In genomic region chr11:88955217-88955969, GRCm38 (mm10) we compare ENCODE assay signal across 8 mouse cellular contexts. TPM values are rescaled to one million over a fixed set of nuclear protein-coding genes. Genes with fewer than 3 reads are reported as not detected.
DNase-seq lines count a peak whose midpoint lies in the region; ATAC-seq and TF ChIP-seq lines count a peak whose summit lies in the region.

TSS of gene Scpep1 (minus strand) at chr11:88955465.

- 5% methylated on average over 34 of the region's 34 CpGs for WGBS in forebrain, embryonic 12.5 days
- WGBS in heart, postnatal 0 days, result 4% methylated on average over 34 of the region's 34 CpGs
- 3% methylated on average over 34 of the region's 34 CpGs for WGBS in liver, embryonic 16.5 days (ENCODE audit: insufficient replicate concordance)
- 5% methylated on average over 34 of the region's 34 CpGs for WGBS in neural tube, embryonic 13.5 days

- H3K4me3 ChIP-seq in E14TG2a.4 (replicated peaks; ENCODE audit: low read length), result peak within 1 kb of the TSS; percentile 84
- H3K4me3 ChIP-seq in forebrain, embryonic 12.5 days (replicated peaks), result peak within 1 kb of the TSS; percentile 53
- peak within 1 kb of the TSS; percentile 60 for H3K4me3 ChIP-seq in heart, postnatal 0 days (ENCODE audit: low read depth, low read length)
- peak within 1 kb of the TSS; percentile 62 for H3K4me3 ChIP-seq in liver, embryonic 16.5 days (ENCODE audit: low read depth, low read length)
- peak within 1 kb of the TSS; percentile 49 for H3K4me3 ChIP-seq in neural tube, embryonic 13.5 days
- peak within 1 kb of the TSS; percentile 90 for H3K4me3 ChIP-seq in testis, adult 2 months (ENCODE audit: control insufficient read depth, low read depth, low read length)

- H3K9ac ChIP-seq in forebrain, embryonic 12.5 days, result peak within 1 kb of the TSS; percentile 61
- H3K9ac ChIP-seq in heart, postnatal 0 days (replicated peaks; ENCODE audit: low read depth, low read length), result peak within 1 kb of the TSS; percentile 50
- H3K9ac ChIP-seq in liver, embryonic 16.5 days (ENCODE audit: low read depth, low read length), result peak within 1 kb of the TSS; percentile 52
- H3K9ac ChIP-seq in neural tube, embryonic 13.5 days, result peak within 1 kb of the TSS; percentile 66

- peak within 1 kb of the TSS; percentile 55 for H3K4me2 ChIP-seq in forebrain, embryonic 12.5 days
- peak within 1 kb of the TSS; percentile 75 for H3K4me2 ChIP-seq in heart, postnatal 0 days (ENCODE audit: low read depth, low read length)
- peak within 1 kb of the TSS; percentile 72 for H3K4me2 ChIP-seq in liver, embryonic 16.5 days (ENCODE audit: low read depth, low read length)
- peak within 1 kb of the TSS; percentile 63 for H3K4me2 ChIP-seq in neural tube, embryonic 13.5 days

- H3K36me3 ChIP-seq in E14TG2a.4 (ENCODE audit: insufficient read depth, low read length), result peaks cover 22% of the 10 kb centered on the region
- peaks cover 14% of the 10 kb centered on the region; the same call in 1 of the 2 replicates for H3K36me3 ChIP-seq in forebrain, embryonic 12.5 days (replicated peaks)
- H3K36me3 ChIP-seq in heart, postnatal 0 days (replicated peaks; ENCODE audit: control insufficient read depth, insufficient read depth, low read length), result 0 out of 2 replicates have a peak, but pooled peaks cover 7% of the 10 kb centered on the region
- no peaks in the 10 kb centered on the region for H3K36me3 ChIP-seq in liver, embryonic 16.5 days (ENCODE audit: control insufficient read depth, insufficient read depth)
- H3K36me3 ChIP-seq in neural tube, embryonic 13.5 days, result no peaks in the 10 kb centered on the region
- H3K36me3 ChIP-seq in testis, adult 2 months (ENCODE audit: control insufficient read depth, insufficient read depth, low read length), result no peaks in the 10 kb centered on the region; the same call in 1 of the 2 replicates

- peak; percentile 17; the same call in 1 of the 2 replicates for TF ChIP-seq CTCF in E14TG2a.4 (conservative IDR thresholded peaks at IDR 0.05; ENCODE audit: low read length)
- TF ChIP-seq CTCF in heart, postnatal 0 days (IDR thresholded peaks at IDR 0.05; ENCODE audit: low read depth), result peak; percentile 85
- TF ChIP-seq CTCF in testis, adult 2 months (IDR thresholded peaks at IDR 0.05; ENCODE audit: control insufficient read depth, insufficient read depth, insufficient replicate concordance, low read depth, low read length), result peak; percentile 53; the same call in 1 of the 2 replicates

- H3K27ac ChIP-seq in forebrain, embryonic 12.5 days, result peak within 1 kb of the TSS; percentile 42; the same call in 1 of the 2 replicates
- peak within 1 kb of the TSS; percentile 31 for H3K27ac ChIP-seq in heart, postnatal 0 days (ENCODE audit: low read depth)
- peak within 1 kb of the TSS; percentile 52; the same call in 1 of the 2 replicates for H3K27ac ChIP-seq in liver, embryonic 16.5 days (ENCODE audit: low read length)
- H3K27ac ChIP-seq in neural tube, embryonic 13.5 days (replicated peaks), result 0 out of 2 replicates have a peak within 1 kb of the TSS, but pooled peaks have one; percentile 2
- H3K27ac ChIP-seq in testis, adult 2 months (ENCODE audit: control insufficient read depth, insufficient read depth, low read depth, low read length), result peak within 1 kb of the TSS; percentile 69

- peak; percentile 34; the same call in 1 of the 2 replicates for TF ChIP-seq EP300 in heart, postnatal 0 days (IDR thresholded peaks at IDR 0.05; ENCODE audit: low read depth)

- H3K4me1 ChIP-seq in E14TG2a.4 (replicated peaks; ENCODE audit: low read depth, low read length), result peaks cover 32% of the 10 kb centered on the region
- H3K4me1 ChIP-seq in forebrain, embryonic 12.5 days, result peaks cover 11% of the 10 kb centered on the region
- 0 out of 2 replicates have a peak, but pooled peaks cover 11% of the 10 kb centered on the region for H3K4me1 ChIP-seq in heart, postnatal 0 days (ENCODE audit: control insufficient read depth, insufficient read depth)
- peaks cover 22% of the 10 kb centered on the region for H3K4me1 ChIP-seq in liver, embryonic 16.5 days (ENCODE audit: control insufficient read depth, low read depth, low read length)
- peaks cover 9% of the 10 kb centered on the region for H3K4me1 ChIP-seq in neural tube, embryonic 13.5 days (replicated peaks)
- no peaks in the 10 kb centered on the region; the same call in 1 of the 2 replicates for H3K4me1 ChIP-seq in testis, adult 2 months (ENCODE audit: control insufficient read depth, insufficient read depth, low read length)

- ATAC-seq in forebrain, embryonic 12.5 days (ENCODE audit: low FRiP score), result peak; percentile 96
- ATAC-seq in heart, postnatal 0 days (ENCODE audit: insufficient read depth, low read depth), result peak; percentile 99
- peak; percentile 96 for ATAC-seq in liver, embryonic 16.5 days (ENCODE audit: low read depth)
- peak; percentile 96 for ATAC-seq in neural tube, embryonic 13.5 days (ENCODE audit: low read depth)

- TF ChIP-seq POLR2A in testis, adult 2 months (IDR thresholded peaks at IDR 0.05; ENCODE audit: control insufficient read depth, low read depth, low read length), result peak; percentile 85

- no peaks in the 10 kb centered on the region for H3K9me3 ChIP-seq in E14TG2a.4 (ENCODE audit: low read length)
- H3K9me3 ChIP-seq in forebrain, embryonic 12.5 days, result no peaks in the 10 kb centered on the region
- H3K9me3 ChIP-seq in heart, postnatal 0 days (replicated peaks; ENCODE audit: control insufficient read depth, low read length), result no peaks in the 10 kb centered on the region
- no peaks in the 10 kb centered on the region for H3K9me3 ChIP-seq in liver, embryonic 16.5 days (replicated peaks; ENCODE audit: control insufficient read depth, low read length)
- no peaks in the 10 kb centered on the region for H3K9me3 ChIP-seq in neural tube, embryonic 13.5 days

- no peaks in the 10 kb centered on the region for H3K27me3 ChIP-seq in E14TG2a.4 (ENCODE audit: insufficient read depth, low read length)
- H3K27me3 ChIP-seq in forebrain, embryonic 12.5 days, result no peaks in the 10 kb centered on the region
- no peaks in the 10 kb centered on the region for H3K27me3 ChIP-seq in heart, postnatal 0 days (ENCODE audit: control insufficient read depth, insufficient read depth, low read length)
- H3K27me3 ChIP-seq in liver, embryonic 16.5 days (ENCODE audit: control insufficient read depth, insufficient read depth, low read depth, low read length), result no peaks in the 10 kb centered on the region
- no peaks in the 10 kb centered on the region for H3K27me3 ChIP-seq in neural tube, embryonic 13.5 days
- no peaks in the 10 kb centered on the region for H3K27me3 ChIP-seq in testis, adult 2 months (ENCODE audit: control insufficient read depth, insufficient read depth, low read length)

- peak; percentile 95 for DNase-seq in c-Kit-positive CD71-positive TER-119-positive erythroid progenitor cells, embryonic 14.5 days (ENCODE audit: low spot score)
- peak; percentile 95 for DNase-seq in heart, postnatal 0 days (ENCODE audit: low spot score)
- DNase-seq in kidney, postnatal 4 days, result peak; percentile 99

RNA-seq across cellular contexts. Expression of gene Scpep1, which starts in this region (rescaled TPM):
- 47.3 and 49.7 TPM in 2 replicates for polyA plus RNA-seq in forebrain, embryonic 12.5 days (2016; fragmentation: Nextera tagmentation; extraction: Ambion mirVana)
- 36.0 and 44.6 TPM in 2 replicates for total RNA-seq in heart, postnatal 0 days (2014; rRNA removed; ENCODE audit: low replicate concordance)
- 36.9 and 41.4 TPM in 2 replicates for polyA plus RNA-seq in heart, postnatal 0 days (2015; fragmentation: Nextera tagmentation; extraction: Ambion mirVana)
- polyA plus RNA-seq in liver, embryonic 16.5 days (2015; fragmentation: Nextera tagmentation; extraction: Ambion mirVana), result 47.5 and 48.6 TPM in 2 replicates
- polyA plus RNA-seq in neural tube, embryonic 13.5 days (2015; fragmentation: Nextera tagmentation; extraction: Ambion mirVana), result 25.7 and 27.4 TPM in 2 replicates
- polyA plus RNA-seq in testis, adult 2 months (2012; rRNA removed), result 15.6 and 16.4 TPM in 2 replicates

Comparison
In these comparisons a context has a peak if more than half of its experiments do, and no peak if none do; other contexts are left out.
1. Peak in every context shown above with its lines: DNase-seq, ATAC-seq, H3K4me3 ChIP-seq and H3K27ac ChIP-seq.
2. CTCF ChIP-seq: peak in every context shown above with its lines; median percentile 85 in heart, postnatal 0 days; 53 in testis, adult 2 months; 17 in E14TG2a.4.
3. H3K27ac ChIP-seq: peak in every context shown above with its lines; median percentile 69 in testis, adult 2 months; 52 in liver, embryonic 16.5 days; 42 in forebrain, embryonic 12.5 days; 31 in heart, postnatal 0 days; 2 in neural tube, embryonic 13.5 days.